Mouse (Mus musculus): ENCODE data around the gene Tmem14c. TPM values are rescaled to one million over a fixed set of nuclear protein-coding genes. Genes with fewer than 3 reads are reported as not detected.
A peak's percentile ranks its signal among the peaks of the same experiment; 100 is the strongest.

The Tmem14c gene
- polyA plus RNA-seq, 1 experiment from 2014 or later, result 147 TPM

DNA sequence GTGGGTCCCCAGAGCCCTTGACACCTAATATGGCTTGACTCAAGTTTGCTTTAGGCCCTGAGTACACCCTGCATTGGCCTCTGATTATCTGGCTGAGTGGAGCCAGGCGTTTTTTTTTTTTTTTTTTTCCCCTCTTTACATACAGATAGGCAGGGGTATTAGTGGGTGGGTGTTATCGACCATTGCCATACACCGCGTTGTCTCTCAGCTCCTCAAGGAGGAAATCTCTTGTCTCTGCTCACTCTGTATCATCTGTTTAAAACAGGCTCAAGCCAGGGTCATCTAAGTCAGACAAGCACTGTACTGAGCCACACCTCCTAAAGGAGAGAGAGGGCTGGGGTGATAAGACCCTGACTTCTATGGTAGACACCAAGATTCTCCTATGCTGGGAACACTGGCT is 1.7 kb downstream of the Tmem14c start:
- Histone ChIP-seq H3K4me3 (no peak overlapping the region), H3K27me3 (no peaks in the 10 kb centered on the region), H3K36me3 (peaks cover 65% of the 10 kb centered on the region), H3K4me2 (peak overlapping the region; percentile 70), H3K9me3 (no peaks in the 10 kb centered on the region), H3K4me1 (replicated peaks) (peaks cover 25% of the 10 kb centered on the region), H3K9ac (no peak overlapping the region; the same call in 1 of the 2 replicates), H3K27ac (replicated peaks) (no peak overlapping the region)
- ATAC-seq (ENCODE audit: low read depth), result no peak
- 91% methylated on average over 4 of the region's 4 CpGs for WGBS

- no peak overlapping the region for H3K4me2 ChIP-seq
- H3K4me3 ChIP-seq, result no peak overlapping the region
- 94% methylated on average over 9 of the region's 9 CpGs for WGBS
- H3K27ac ChIP-seq (replicated peaks), result no peak overlapping the region
- peaks cover 25% of the 10 kb centered on the region for H3K4me1 ChIP-seq (replicated peaks)
- peaks cover 61% of the 10 kb centered on the region for H3K36me3 ChIP-seq
- no peaks in the 10 kb centered on the region for H3K9me3 ChIP-seq
- no peak overlapping the region for H3K9ac ChIP-seq
- H3K27me3 ChIP-seq, result no peaks in the 10 kb centered on the region
- ATAC-seq (ENCODE audit: low read depth), result no peak
These were observed 2.1 kb downstream of the Tmem14c start for GRCm38 (mm10) chr13:41018236-41018635.

DNA sequence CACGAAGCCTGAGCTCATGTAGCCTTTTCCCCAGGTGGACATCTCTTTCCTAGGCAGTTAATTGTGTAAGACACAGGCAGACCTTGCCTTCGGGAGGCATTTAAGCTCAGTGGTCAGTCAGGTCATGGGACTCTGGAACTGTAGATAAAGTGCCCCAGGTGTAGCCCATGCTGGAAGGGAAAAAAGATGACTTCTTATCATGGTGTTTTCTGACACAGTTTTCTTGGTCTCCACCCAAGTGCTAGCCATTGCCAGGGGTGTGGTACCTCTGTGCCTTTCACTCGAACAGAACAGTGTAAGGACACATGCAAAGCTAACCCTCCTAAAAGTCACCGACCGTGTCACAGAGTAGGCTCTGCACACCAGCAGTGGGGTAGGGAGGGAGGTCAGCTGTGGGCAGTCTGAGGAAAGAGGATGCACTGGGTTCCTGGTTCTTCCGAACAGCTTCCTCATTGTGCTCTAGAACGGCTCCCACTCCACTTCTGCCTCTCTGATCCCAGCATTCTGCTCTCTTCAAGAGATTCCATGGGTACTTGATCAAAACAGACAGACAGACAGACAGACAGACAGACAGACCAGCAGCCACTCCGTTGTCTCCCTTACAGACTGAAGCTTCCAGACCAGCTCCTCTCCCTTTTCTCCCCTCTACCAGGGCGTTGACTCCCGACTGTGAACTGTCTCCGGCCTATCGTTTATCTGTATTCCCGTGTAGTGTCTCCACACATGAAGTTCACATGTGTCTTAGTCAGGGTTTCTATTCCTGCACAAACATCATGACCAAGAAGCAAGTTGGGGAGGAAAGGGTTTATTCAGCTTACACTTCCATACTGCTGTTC is 2.9 kb downstream of the Tmem14c start:
- H3K4me1 ChIP-seq (replicated peaks), result peaks cover 25% of the 10 kb centered on the region
- H3K9me3 ChIP-seq, result no peaks in the 10 kb centered on the region
- H3K9ac ChIP-seq, result no peak overlapping the region
- no peak overlapping the region for H3K27ac ChIP-seq (replicated peaks)
- peaks cover 61% of the 10 kb centered on the region for H3K36me3 ChIP-seq
- no peaks in the 10 kb centered on the region for H3K27me3 ChIP-seq
- 92% methylated on average over 13 of the region's 13 CpGs for WGBS
- H3K4me2 ChIP-seq, result no peak overlapping the region
- no peak for ATAC-seq (ENCODE audit: low read depth)
- no peak overlapping the region for H3K4me3 ChIP-seq

DNA sequence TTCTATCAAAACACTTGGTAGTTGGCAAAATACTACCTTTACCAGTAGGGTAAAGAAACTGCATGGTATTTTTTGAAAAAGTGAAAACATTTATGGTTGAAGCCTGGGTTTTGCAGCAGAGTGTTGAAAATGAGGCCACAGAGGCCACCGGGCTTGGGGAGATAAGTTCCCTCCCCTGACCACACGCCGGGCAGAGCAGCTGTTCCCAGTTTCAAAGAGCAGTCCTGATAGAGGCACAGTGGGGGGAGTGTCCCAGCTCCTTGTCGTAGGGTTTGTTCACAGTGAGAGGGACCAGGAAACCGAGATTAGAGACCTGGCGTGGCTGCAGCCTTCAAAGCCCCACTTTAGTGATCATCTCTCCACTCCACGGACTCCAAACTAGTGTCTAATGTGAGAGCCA is 4.4 kb downstream of the Tmem14c start:
- Histone ChIP-seq H3K36me3 (peaks cover 56% of the 10 kb centered on the region), H3K9me3 (no peaks in the 10 kb centered on the region), H3K4me2 (no peak overlapping the region), H3K4me3 (no peak overlapping the region), H3K27ac (replicated peaks) (no peak overlapping the region), H3K9ac (no peak overlapping the region), H3K4me1 (replicated peaks) (peaks cover 21% of the 10 kb centered on the region), H3K27me3 (no peaks in the 10 kb centered on the region)
- WGBS, result 81% methylated on average over 7 of the region's 7 CpGs
- ATAC-seq (ENCODE audit: low read depth), result no peak

- Histone ChIP-seq H3K9me3 (no peaks in the 10 kb centered on the region), H3K27me3 (no peaks in the 10 kb centered on the region), H3K36me3 (peaks cover 56% of the 10 kb centered on the region), H3K4me2 (no peak overlapping the region), H3K27ac (replicated peaks) (no peak overlapping the region), H3K4me3 (no peak overlapping the region), H3K4me1 (replicated peaks) (peaks cover 18% of the 10 kb centered on the region), H3K9ac (no peak overlapping the region)
- ATAC-seq (ENCODE audit: low read depth), result no peak
- 94% methylated on average over 6 of the region's 6 CpGs for WGBS
These were observed 5.5 kb downstream of the Tmem14c start for GRCm38 (mm10) chr13:41021607-41022006.

DNA sequence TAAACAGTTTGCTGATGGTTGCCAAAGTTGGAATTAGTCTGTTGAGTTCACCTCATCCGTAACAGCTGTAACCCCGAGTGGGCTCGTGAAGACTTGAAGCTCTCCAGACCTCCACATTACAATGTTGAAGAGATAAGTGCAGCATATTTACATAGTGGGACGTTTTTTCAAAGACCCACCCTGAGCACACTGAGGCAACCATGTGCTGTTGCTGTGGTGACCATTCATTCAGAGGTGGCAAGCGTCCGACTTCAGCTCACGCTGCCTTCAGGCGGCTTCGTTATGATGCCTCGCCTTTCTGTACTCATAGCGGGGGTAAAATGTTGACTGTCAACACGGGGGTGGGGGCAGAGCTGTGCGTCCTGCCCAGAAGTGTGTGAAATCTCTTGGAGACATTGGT is 6.0 kb downstream of the Tmem14c start:
- ATAC-seq (ENCODE audit: low read depth), result no peak
- no peak overlapping the region for H3K4me2 ChIP-seq
- H3K27me3 ChIP-seq, result no peaks in the 10 kb centered on the region
- H3K9me3 ChIP-seq, result no peaks in the 10 kb centered on the region
- 89% methylated on average over 13 of the region's 13 CpGs for WGBS
- H3K4me3 ChIP-seq, result no peak overlapping the region
- no peak overlapping the region for H3K27ac ChIP-seq (replicated peaks)
- H3K9ac ChIP-seq, result no peak overlapping the region
- peaks cover 13% of the 10 kb centered on the region for H3K4me1 ChIP-seq (replicated peaks)
- H3K36me3 ChIP-seq, result peaks cover 56% of the 10 kb centered on the region

DNA sequence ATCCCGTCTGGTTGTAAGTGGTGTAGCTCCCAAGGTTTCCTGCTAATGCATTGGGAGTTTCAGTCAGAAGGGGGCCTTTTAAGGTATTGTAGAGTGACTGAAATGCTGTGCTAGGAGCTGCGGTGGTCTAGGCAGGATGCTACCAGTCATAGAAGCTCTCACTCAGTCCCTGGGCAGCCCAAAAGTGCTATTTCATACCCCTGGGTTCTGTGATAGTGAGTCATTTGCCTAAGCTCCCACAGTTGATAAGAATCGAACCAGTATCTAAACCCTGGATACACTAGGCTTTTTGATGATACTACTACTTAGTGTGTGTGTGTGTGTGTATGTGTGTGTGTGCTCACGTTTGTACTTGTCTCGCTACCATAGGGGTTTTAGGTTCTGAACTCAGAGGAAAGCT is 14.0 kb downstream of the Tmem14c start:
- H3K27me3 ChIP-seq, result no peaks in the 10 kb centered on the region
- H3K9ac ChIP-seq, result no peak overlapping the region
- no peaks in the 10 kb centered on the region for H3K4me1 ChIP-seq (replicated peaks)
- ATAC-seq (ENCODE audit: low read depth), result no peak
- no peak overlapping the region for H3K27ac ChIP-seq (replicated peaks)
- H3K9me3 ChIP-seq, result no peaks in the 10 kb centered on the region
- H3K4me2 ChIP-seq, result no peak overlapping the region
- H3K36me3 ChIP-seq, result no peaks in the 10 kb centered on the region
- H3K4me3 ChIP-seq, result no peak overlapping the region
- WGBS, result 76% methylated on average over 5 of the region's 5 CpGs

DNA sequence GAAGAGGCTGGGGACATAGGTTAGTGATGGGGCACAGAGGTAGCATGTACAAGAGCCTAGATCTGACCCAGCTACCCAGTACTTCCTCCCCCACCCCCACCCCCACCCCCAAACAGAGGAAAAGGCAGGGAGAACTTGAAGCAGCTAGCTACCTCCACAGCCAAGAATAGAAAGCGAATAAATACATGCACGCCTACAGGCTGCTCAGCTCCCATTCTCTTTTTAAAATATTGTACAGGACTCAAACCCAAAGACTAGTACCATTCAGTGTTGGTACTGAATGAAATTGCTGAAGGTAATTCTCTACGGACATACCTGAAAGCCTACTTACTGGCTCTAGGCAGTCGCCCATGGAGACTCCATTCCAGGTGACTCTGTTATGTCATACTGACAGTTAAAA is 26.4 kb downstream of the Tmem14c start:
- H3K4me2 ChIP-seq, result no peak overlapping the region
- no peak overlapping the region for H3K27ac ChIP-seq (replicated peaks)
- H3K4me3 ChIP-seq, result no peak overlapping the region
- no peaks in the 10 kb centered on the region for H3K36me3 ChIP-seq
- no peaks in the 10 kb centered on the region for H3K9me3 ChIP-seq
- H3K27me3 ChIP-seq, result no peaks in the 10 kb centered on the region
- no peak overlapping the region for H3K9ac ChIP-seq
- 93% methylated on average over 4 of the region's 4 CpGs for WGBS
- no peaks in the 10 kb centered on the region for H3K4me1 ChIP-seq (replicated peaks)
- ATAC-seq (ENCODE audit: low read depth), result no peak

GRCm38 (mm10) chr13:41045901-41046300 is 29.8 kb downstream of the Tmem14c start:
- WGBS, result 90% methylated on average over 8 of the region's 8 CpGs
- no peak for ATAC-seq (ENCODE audit: low read depth)
- H3K27me3 ChIP-seq, result no peaks in the 10 kb centered on the region

GRCm38 (mm10) chr13:41047280-41047679 is 31.2 kb downstream of the Tmem14c start:
- Histone ChIP-seq H3K4me2 (no peak overlapping the region), H3K27me3 (no peaks in the 10 kb centered on the region), H3K4me3 (no peak overlapping the region), H3K9ac (no peak overlapping the region), H3K4me1 (replicated peaks) (no peaks in the 10 kb centered on the region), H3K36me3 (no peaks in the 10 kb centered on the region), H3K9me3 (no peaks in the 10 kb centered on the region), H3K27ac (replicated peaks) (no peak overlapping the region)
- 85% methylated on average over 6 of the region's 6 CpGs for WGBS
- no peak for ATAC-seq (ENCODE audit: low read depth)

More at GRCm38 (mm10) chr13:41045901-41046300, 29.8 kb downstream of the Tmem14c start:
- no peaks in the 10 kb centered on the region for H3K4me1 ChIP-seq (replicated peaks)
- H3K27ac ChIP-seq (replicated peaks), result no peak overlapping the region
- no peaks in the 10 kb centered on the region for H3K9me3 ChIP-seq
- no peak overlapping the region for H3K4me2 ChIP-seq
- no peak overlapping the region for H3K9ac ChIP-seq
- H3K4me3 ChIP-seq, result no peak overlapping the region
- H3K36me3 ChIP-seq, result no peaks in the 10 kb centered on the region

DNA sequence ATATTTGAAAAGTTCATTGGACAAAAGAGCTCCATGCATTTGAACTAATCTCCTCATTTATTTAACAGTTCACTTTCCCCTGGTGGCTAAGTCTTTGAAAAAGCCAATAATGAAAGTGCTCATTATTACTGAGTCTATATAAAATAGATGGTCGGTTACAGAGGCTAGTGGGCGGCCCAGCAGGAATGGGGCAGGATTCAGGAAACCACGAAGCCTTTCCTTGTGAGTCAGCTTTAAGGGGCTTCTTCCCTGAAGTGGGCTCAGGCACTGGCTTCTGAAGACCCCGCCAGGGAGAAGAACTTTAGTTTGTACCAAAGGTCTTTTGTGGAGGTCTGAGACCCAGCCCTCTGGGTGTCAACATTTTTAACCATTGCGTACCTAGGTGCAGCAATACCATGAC is 35.9 kb downstream of the Tmem14c start:
- H3K9me3 ChIP-seq, result no peaks in the 10 kb centered on the region
- no peaks in the 10 kb centered on the region for H3K4me1 ChIP-seq (replicated peaks)
- no peak overlapping the region for H3K27ac ChIP-seq (replicated peaks)
- no peaks in the 10 kb centered on the region for H3K27me3 ChIP-seq
- no peak overlapping the region for H3K9ac ChIP-seq
- 68% methylated on average over 5 of the region's 5 CpGs for WGBS
- H3K36me3 ChIP-seq, result no peaks in the 10 kb centered on the region
- H3K4me2 ChIP-seq, result no peak overlapping the region
- no peak overlapping the region for H3K4me3 ChIP-seq
- ATAC-seq (ENCODE audit: low read depth), result no peak

GRCm38 (mm10) chr13:41067618-41068017 is 51.5 kb downstream of the Tmem14c start:
- ATAC-seq (ENCODE audit: low read depth), result no peak
- H3K27ac ChIP-seq (replicated peaks), result no peak overlapping the region

DNA sequence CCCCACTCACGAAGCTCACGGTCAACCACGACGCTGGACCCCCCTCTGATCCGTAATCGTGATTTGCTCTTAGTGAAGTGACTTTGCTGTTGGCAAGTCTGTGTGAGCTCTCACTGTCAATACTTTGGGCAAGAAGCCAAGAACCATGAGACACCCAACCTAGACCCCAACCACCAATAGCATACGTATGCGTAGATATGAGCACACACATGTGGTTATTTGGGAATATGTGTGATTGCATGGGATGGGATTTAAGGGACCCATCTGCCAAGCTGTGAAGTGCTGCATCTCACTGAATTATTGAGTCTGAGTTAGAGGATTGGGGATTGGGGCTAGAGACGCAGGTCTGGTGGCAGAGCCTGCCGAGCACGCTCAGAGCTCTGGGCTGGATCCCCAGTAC is 55.5 kb downstream of the Tmem14c start:
- Histone ChIP-seq H3K4me3 (no peak overlapping the region), H3K27ac (replicated peaks) (no peak overlapping the region), H3K9me3 (no peaks in the 10 kb centered on the region), H3K36me3 (no peaks in the 10 kb centered on the region), H3K4me2 (no peak overlapping the region), H3K27me3 (no peaks in the 10 kb centered on the region), H3K4me1 (replicated peaks) (no peaks in the 10 kb centered on the region), H3K9ac (no peak overlapping the region)
- ATAC-seq (ENCODE audit: low read depth), result no peak
- WGBS, result 90% methylated on average over 11 of the region's 11 CpGs

More at GRCm38 (mm10) chr13:41067618-41068017, 51.5 kb downstream of the Tmem14c start:
- WGBS, result 92% methylated on average over 4 of the region's 4 CpGs
- Histone ChIP-seq H3K4me2 (no peak overlapping the region), H3K4me1 (replicated peaks) (no peaks in the 10 kb centered on the region), H3K9me3 (no peaks in the 10 kb centered on the region), H3K4me3 (no peak overlapping the region), H3K27me3 (no peaks in the 10 kb centered on the region), H3K9ac (no peak overlapping the region), H3K36me3 (no peaks in the 10 kb centered on the region)

Measured in neural tube, embryonic 13.5 days (tissue).